ENCODE assay signal across 23 mouse cellular contexts in the genomic region with DNA sequence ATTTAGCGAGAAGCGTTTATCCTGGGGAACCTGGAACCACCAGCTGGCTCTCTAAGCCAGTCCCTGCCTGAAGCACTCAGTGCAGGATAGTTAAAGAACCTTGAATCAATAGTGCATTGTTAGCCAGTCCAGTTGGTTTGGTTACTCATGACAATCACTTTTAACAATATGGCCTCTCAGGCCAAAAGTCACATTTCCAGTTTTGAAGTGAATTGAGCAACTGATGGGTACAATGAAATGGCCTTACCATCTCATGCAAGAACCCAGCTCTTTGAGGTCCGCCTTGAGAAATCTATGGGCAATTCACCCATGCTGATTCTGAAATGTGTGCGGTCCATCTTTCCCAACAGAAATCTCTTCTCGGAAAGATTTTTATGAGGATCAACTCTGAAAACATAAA.
"Had no signal": no experiment of that assay in that cellular context is flagged by ENCODE, and none has a peak within 500 bp of the region (broad histone marks: within the 10 kb centered on the region; RNA-seq: fewer than 3 reads in every experiment).

No protein-coding gene starts in this region.

- H3K36me3 ChIP-seq: heart, embryonic 10.5 days; heart, embryonic 12.5 days; hindbrain, embryonic 10.5 days; hindbrain, embryonic 12.5 days; intestine, embryonic 15.5 days; limb, embryonic 13.5 days; limb, embryonic 15.5 days had no signal

- H3K9ac ChIP-seq: heart, embryonic 12.5 days; hindbrain, embryonic 12.5 days; hindbrain, embryonic 14.5 days; intestine, embryonic 15.5 days; limb, embryonic 13.5 days; limb, embryonic 15.5 days had no signal

- H3K9me3 ChIP-seq: heart, embryonic 10.5 days; heart, embryonic 12.5 days; hindbrain, embryonic 10.5 days; hindbrain, embryonic 12.5 days; intestine, embryonic 15.5 days; limb, embryonic 13.5 days; limb, embryonic 15.5 days had no signal

- H3K4me2 ChIP-seq: heart, embryonic 12.5 days; hindbrain, embryonic 12.5 days; hindbrain, embryonic 14.5 days; intestine, embryonic 15.5 days; limb, embryonic 13.5 days; limb, embryonic 15.5 days had no signal

- ATAC-seq: hindbrain, embryonic 16.5 days; inflammation-experienced regulatory T-cells, adult 6 months; intestine, embryonic 15.5 days; intestine, postnatal 0 days had no signal

- H3K27me3 ChIP-seq: heart, embryonic 12.5 days; hindbrain, embryonic 12.5 days; intestine, embryonic 15.5 days; limb, embryonic 13.5 days; limb, embryonic 15.5 days had no signal

- H3K4me1 ChIP-seq: heart, embryonic 10.5 days; heart, embryonic 12.5 days; intestine, embryonic 15.5 days; limb, embryonic 13.5 days; limb, embryonic 15.5 days had no signal

- H3K27ac ChIP-seq: heart, embryonic 10.5 days; hindbrain, embryonic 10.5 days; hindbrain, embryonic 12.5 days; hindbrain, embryonic 14.5 days; intestine, embryonic 15.5 days; limb, embryonic 13.5 days; limb, embryonic 15.5 days had no signal

- DNase-seq: gastrocnemius, postnatal 25 days; heart, adult 18-20 months; heart, postnatal 10 days; heart, postnatal 4 days; kidney, adult 18-20 months; kidney, adult 8-10 months; kidney, postnatal 10 days; kidney, postnatal 25 days; kidney, postnatal 4 days; layer of hippocampus, adult 9-11 months; layer of hippocampus, postnatal 36 days; left cerebral cortex, postnatal 4 days had no signal

- H3K4me3 ChIP-seq: heart, embryonic 10.5 days; heart, embryonic 12.5 days; hindbrain, embryonic 10.5 days; hindbrain, embryonic 12.5 days; intestine, embryonic 15.5 days; limb, embryonic 13.5 days; limb, embryonic 15.5 days had no signal
